Mouse (Mus musculus) c-Kit-positive CD71-positive TER-119-negative erythroid progenitor cells, embryonic 14.5 days (primary cell): ENCODE measurements around the gene Dgat2.

Experiments
- DNase-seq: peaks from one replicate; pipeline ENCODE4 v3.0.0-alpha.2; 2013; ENCODE audit warnings: low read depth

The Dgat2 gene

DNA sequence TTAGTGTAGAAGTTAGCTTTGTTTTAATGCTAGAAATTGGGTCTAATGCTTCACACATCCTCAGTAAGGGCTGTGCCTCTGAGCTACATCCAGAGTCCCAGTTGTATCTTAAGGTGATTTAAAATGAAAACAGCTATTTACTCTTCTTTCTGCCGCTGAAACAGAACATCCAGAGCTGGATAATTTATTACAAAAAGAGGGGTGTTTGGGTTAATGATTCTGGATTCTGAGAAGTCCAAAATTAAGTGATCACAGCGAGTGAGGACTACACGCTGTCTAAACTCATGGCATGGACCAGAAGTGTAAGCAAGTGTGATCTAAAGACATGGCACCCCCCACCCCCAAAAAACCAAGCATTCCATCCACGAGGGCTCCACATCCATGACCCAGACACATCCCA, 11.4 kb upstream of the Dgat2 start:
- no peak for DNase-seq

DNA sequence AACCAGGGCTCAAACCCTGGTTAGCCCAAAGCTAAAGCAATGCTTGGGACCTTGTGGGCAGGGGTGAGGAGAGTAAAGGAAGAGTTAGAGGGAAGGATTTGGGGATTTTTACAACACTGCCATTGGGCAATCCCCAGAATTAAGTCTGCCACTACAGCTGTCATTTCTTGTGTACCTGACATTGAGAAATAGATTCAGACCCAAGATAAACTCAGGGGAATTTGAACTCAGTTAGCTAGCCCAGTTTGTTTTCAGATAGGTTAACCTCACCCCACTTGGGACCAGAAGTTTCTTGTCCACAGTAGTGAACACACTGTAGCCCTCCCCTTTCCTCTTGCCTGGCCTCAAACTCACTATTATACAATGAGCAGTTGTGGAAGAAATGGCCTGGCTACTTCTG, 8.9 kb upstream of the Dgat2 start:
- DNase-seq: no peak

DNA sequence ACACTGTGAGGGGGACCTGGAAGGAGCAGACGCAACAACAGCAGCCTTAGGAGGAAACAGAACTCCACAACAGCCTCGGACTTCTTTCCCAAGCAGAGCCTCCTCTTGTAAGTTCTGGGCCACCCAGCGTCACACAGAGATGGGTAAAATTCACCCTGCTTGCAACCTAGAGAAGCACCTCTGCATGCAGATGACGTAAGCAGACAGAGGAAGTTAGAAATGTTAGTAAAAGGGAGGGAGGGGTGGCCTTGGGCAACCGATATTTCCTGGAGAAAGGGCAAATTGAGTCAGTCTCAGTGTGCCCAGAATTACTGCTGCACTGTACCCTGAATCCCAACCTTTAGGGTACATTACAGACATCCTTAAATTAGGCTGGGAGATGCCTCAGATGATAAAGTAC, 7.4 kb upstream of the Dgat2 start:
- DNase-seq: no peak

DNA sequence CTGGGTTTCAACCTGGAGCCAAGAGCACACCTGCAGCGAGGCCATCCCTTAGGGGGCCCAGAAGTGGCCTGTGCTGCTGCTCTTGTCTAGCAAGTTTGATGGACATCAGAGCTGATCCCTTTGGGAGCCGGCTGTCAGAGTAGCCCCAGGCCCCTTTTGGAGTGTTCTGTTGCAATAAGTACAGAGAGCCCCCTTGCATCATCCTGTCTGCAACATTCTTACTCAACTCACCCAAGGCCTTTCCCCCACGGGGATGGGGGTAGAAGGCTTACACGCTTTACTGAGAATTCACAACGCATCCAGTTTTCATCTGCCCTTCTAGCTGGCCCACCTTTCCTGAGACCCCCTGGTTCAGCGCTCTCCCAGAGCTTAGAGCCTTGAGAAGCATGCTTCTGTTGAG, 6.1 kb upstream of the Dgat2 start:
- no peak for DNase-seq

DNA sequence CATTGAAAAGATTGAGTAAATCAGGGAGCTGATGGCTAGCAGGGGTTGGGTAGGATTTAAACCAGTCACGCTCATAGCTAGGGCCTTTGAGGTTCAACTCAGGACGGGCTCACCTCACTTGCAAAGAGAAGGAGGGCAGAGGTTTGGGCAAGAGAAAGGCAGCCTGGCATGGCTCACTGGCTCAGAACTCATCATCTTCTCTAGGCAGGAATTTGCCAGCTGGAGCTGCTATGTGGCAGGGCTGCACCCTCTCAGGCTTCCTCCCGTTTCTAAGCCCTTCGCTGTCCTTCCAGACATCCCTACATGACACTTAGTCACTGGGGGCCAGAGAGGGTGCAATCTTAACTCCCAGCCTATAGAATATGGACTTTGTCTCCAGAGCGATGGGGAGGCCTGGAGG, 4.9 kb upstream of the Dgat2 start:
- DNase-seq: no peak

DNA sequence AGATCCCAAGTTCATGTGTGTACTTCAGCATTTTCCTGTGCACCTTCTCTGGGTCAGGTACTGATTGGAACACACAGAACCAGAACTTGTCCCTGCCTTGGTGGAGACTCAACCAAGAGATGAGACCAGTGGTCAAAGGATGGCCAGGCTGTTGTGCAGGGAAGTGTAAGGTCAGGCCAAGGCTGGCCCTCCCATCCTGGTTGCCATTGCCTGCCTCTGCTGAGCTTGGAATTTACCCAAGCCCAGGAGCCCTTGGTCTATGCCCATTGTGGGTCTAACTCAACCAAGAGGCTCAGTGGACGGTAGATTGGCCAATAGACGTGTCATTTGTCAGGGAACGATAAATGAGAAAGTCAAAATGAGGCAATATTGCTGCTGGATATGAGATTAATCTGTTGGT, 2.9 kb upstream of the Dgat2 start:
- no peak for DNase-seq

DNA sequence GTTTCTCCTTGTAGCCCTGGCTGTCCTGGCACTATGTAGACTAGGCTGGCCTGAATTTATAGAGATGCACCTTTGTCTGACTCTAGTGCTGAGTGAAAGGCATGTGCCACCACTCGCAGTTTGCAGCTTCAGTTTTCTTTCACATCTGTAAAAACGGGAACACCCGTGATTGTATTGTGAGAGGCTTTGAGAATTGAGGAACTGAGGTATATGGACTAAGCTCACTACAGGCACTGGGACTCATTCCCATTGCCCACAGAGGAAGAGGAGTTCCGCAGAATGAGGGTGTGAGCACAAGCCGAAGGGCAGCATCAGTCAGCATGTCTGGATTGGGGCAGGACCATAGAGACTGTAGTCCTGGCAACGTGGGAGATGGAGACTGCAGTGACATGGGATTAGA, 1.2 kb upstream of the Dgat2 start:
- DNase-seq: no peak

DNA sequence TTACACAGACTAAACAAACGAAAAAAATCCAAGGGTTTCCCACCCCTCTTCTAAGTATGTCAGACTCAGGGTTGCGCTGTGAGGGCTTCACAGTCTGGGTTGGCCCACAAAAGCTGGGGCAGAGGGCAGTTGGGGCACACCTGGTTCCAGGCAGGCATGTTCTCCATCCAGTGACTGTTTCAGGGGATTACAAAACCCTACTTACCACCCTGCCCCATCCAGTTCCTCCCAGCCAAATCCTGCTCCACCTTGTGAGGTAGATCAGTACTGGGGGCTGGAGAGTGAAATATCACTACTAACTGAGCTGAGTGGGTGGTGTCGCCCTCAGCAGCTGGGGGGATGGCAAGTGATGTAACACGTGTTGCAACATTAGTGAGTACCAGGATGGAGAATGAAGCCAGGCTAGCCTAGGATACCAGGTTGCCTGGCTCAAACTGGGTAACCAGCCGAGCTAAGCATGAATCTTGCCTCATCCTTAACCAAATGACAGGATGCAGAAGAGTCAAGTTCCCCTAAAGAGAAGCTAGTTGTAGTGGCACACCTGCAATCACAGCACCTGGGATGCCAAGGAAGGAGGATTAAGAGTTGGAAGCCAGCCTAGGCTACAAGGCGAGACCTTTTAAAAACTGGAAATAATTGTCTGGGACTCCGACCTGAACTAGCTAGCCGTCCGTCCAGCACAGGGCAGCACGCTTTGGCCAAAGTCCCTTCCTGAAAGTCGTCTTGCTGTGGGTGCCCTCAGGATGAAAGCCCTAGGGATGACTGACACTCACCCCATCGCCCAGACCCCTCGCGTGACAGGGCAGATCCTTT, 694 bp downstream of the Dgat2 start:
- no peak for DNase-seq

DNA sequence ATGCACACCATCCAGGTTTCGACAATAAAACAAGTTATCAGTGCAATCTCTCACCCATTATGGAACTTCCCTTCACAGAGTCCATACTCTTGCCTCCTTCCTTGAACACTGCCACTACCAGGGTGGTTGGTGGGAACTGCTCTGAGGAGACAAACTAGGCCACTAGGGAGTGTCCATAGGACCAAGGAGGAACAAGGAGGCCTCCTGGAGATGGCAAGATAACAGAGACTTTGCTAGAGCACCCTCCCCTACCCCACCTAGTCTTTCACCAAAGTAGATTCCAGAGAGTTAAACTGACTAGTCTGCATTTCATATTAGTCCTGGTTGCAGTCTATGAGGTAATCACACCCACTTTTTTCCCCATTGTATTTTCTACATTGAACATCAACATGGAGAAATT, 2.4 kb downstream of the Dgat2 start:
- no peak for DNase-seq

DNA sequence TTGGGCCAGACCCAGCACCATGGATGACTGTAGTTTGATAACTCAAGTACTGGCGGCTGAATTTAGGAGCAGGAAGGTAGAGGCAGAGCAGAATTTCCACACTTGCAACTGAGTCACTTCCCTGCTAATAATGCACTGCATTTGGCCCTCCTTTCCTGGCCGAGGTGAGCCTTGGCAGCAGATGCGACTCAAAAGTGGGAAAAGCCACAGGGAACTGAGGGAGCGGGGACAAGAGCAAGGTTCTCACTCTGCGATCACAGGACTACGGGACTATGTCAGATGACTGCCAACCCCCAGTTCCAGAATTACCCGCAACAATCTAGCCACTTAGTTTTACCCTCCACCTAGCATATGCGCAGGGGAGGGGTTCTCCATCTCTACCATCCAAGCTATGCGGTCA, 3.2 kb downstream of the Dgat2 start:
- no peak for DNase-seq

DNA sequence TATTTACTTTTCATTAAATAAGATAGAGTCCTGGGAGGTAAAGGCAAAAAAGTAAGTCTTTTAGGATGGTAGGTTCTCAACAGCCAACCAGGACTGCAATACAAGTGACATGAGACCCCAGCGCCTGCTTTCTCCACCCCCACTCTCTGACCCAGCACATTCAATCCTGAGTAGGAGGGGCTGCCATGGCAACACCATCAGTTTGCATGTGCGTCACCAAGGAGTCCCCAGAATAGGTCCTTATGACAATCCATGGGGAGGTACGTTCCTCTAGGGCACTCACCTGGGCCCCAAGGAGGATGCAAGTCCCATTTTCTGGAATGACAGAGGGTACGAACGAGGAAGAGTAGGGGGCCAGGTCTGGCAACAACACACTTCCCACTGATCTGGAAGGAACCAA, 5.1 kb downstream of the Dgat2 start:
- DNase-seq: no peak

DNA sequence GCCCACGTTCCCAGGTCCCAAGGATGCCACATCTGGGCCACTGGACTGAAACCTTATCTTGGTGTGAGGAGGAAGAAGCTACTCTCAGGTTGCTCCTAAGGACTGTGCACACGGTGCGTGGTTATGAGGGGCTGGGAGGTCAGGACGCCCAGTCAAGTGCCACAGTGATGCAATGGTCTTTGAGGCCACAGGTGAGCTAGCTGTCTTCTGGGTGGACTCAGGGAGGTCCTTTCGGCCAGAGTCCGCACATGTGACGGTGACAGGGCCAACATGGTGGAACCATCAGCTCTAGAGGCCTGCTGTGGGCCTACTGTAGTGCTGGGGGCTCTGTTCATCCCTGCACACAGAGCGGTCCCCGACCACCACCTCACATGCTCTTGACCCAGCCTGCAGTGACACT, 6.9 kb downstream of the Dgat2 start:
- no peak for DNase-seq

DNA sequence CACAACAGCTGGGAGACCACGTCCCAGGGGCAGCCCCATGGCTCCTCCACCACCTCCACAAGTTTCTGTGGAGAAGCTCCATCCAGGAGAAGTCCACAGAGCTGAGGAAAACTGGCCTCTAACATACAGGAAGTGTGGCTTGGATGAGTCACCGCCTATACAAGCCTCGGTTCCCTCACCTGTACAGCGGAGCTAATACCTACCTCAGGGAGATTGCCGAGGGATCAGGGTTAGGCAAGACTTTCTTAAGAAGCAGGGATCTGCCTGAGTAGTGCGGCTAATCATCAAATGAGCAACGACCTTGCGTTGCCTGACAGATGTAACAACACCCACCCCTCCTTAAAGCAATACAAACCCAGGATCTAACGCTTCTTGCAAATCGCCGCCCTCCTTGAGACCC, 7.4 kb downstream of the Dgat2 start:
- DNase-seq: no peak

DNA sequence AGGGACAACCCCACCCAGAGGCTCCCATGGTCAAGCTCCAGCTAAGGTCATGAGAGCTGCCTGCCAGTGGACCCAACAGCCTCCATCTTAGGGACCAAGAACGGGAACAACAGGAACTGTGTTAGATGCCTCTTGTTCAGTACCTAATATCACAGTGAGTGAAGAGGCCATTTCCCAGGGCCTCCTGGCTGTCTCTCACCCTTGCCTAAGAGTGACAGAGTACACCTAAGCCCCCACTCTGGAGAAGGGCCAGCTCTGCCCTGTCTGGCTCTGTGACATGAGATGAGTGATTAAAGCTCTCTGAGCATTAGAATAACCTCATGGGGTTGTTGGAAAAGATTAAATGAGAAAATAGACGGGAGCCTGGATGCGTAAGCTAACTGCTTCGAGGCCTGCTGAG, 8.5 kb downstream of the Dgat2 start:
- DNase-seq: no peak

DNA sequence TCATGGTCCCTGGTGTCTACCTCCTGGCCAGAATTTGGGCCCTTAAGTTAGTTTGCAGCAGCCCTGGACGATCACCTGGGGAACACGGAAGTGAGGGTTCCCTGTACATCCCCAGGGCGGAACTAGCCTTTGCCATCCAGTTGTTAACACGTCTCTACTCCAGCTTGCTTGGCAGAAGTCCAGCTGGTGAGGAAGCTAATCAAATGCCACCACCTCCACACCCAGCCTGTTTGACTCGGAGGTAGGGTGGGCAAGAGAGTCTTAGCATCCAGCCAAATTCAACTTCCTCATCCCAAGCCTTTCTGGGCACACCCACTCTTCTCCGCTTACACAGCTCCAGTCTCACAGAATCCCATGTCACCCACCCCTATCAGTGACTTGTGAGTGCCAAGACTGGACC, 9.6 kb downstream of the Dgat2 start:
- DNase-seq: no peak

DNA sequence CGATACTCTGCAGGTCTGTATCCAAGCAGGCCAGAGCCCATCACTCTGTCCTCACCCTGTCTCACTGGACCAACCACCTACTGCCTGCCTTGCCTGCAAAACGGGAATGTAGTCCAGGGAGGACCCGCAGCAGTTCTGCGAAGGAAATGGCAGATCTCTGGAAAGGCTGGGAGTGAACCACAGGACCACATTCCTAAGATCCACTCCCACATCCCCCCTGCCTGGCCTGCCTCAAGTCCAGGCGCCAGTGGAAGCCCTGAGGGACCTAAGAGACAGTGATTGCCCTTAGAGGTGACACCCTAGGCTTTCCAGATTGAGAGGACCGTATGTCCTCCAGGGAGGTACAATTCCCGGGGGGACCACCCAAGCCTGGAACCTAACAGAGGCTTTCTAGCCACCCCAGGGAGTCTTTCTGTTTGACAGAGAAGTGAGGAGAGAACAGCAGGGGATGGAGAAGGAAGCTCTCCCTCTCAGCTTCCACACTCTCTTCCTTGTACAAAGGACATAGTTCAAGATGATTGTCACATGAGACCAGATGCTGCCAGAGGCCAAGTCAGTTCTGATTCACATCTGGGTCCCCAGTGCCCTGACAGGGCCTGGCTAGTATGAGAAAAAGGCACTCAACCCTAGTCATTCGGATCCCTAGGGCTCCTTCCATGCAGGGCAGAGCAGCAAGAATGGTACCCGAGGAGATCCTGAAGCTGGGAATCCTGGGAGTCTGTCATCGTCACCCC, 10.6 kb downstream of the Dgat2 start:
- DNase-seq: no peak

DNA sequence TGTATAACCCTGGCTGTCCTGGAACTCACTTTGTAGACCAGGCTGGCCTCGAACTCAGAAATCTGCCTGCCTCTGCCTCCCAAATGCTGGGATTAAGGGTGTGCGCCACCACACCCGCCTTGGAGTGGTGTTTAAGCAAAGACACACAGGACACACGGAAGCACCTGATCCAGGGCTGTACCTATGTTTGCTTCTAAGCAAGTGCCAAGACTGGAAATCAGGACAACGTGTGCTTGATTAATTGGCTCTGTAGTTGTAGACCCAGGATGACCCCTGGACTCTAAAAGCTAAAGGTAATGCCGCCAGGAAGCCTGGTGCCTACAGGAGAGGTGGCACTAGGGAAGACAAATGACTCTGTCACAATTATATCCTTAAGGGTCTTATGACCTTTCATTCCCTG, 12.0 kb downstream of the Dgat2 start:
- no peak for DNase-seq

DNA sequence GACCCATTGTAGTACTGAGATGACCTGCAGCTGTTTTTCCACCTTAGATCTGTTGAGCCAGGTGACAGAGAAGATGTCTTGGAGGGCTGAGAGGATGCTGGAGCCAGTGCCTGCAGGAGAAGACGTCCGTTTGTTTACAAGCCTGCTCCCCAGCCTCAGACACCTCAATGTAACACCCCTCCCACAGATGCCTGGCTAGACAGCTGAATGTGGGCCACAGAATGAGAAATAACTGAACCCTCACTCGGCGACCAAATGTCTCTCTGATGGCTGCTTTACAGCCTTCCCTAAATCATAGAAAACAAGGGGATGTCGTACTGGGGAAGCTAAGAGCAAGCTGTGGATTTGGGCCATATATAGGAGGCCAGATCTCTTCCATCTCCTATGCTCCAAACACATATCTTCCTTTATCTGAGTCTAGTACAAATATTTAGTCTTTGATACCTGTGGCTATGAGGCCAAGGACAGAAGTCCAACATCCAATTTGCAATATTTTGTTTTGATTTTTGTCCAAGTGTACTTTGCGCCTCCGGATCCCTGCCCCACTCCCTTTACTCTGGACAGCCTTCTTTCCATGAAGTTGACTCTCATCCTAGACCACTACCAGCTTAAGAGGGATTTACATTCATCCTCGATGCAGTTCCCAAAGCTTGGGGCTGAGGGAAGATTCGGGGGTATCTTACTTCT, 12.7 kb downstream of the Dgat2 start:
- no peak for DNase-seq

DNA sequence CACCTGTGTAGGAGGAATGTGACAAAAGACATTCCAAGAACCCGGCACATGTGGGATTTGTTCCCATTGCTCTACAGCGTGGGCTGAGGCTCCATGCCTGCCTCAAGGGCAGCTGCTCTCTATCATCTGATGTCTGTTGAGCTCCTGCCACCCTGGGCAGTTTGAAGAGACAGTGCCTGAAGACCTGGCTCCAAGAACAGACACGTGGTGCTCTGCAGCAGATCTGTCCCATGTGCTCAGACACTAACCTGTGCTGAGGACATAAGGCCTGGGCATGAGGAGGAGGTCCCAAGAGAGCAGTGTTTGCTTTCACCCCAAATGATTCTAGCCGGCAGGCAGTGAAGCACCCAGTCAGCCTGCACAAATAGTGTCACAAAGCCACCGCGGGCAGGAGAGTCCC, 13.8 kb downstream of the Dgat2 start:
- no peak for DNase-seq

DNA sequence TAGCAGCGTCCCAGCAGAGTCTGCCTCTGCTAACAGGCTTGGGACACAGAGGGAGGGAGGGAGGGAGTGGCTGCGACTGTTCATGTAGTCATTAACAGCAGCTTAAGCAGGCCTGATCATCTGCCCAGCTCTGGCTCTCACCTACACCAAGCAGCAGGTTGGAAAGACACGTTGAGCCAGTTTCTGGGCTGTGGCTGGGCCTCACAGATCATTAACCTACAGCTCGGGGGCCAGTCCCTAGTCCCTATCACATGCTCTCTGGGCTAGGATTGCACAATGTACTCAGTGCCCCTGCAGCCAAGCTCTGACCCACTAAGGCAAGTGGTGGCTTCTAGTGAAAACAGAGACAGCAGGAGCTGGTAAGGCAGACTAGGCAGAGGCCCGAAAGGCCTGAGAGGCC, 14.6 kb downstream of the Dgat2 start:
- no peak for DNase-seq

DNA sequence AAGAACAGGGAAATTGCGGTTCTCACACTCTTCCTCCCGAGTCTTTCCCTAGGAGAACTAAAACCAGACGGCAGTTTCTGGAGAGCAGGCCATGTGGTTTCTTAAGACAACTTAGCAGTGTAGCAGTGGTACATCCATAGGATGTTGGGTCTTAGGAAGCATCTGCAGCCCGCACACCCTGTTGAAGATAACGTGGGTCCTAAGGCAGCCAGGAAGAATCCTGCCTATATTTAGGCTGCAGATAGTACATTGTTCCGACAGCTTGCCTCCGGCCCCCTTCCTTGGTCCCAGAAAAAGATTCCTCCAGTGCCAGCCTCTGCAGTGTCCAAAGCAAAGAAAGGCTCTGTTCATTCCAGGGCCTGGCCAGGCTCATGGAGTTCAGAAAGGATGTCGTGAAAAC, 16.4 kb downstream of the Dgat2 start:
- no peak for DNase-seq

DNA sequence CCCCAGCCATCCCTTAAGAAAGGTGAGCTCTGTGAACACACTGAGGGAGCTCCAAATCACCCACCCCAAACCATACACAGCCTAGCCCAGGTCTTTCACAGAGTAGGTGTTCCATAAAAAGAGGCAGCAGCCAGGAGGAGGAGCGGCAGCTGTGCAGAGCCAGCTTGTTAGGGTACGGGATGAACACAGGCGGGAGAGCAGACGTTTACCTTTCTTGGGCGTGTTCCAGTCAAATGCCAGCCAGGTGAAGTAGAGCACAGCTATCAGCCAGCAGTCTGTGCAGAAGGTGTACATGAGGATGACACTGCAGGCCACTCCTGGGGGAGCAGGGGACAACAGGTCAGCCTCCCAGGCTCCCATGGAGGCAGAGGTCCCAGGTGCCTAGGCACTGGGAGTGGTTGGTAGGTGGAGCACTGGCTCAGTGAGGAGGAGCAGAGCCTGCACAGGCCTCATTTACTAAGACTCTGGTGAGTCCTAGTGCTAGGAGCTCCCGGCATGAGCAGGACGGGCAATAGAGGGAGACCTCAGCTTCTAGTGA, 17.6 kb downstream of the Dgat2 start:
- DNase-seq: no peak

DNA sequence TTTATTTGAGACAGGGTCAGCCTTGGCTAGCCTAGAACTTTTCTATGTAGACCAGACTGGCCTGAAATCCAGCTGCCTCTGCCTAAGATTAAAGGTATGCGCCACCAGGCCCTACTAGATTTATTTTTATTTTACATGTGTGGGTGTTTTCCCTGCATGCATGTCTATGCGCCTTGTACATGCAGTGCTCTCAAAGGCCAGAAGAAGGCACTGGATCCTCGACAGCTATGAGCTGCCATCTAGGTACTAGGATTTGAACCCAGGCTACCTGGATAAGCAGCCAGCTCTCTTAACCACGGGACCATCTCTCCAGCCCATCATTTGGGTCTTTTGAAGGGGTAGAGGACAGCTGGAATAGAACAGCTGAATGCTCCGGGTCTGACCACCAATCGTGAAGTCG, 20.1 kb downstream of the Dgat2 start:
- no peak for DNase-seq
